Mouse (Mus musculus) embryonic facial prominence, embryonic 12.5 days (tissue): ENCODE data around the gene Gm36210. TPM values are rescaled to one million over a fixed set of nuclear protein-coding genes. Genes with fewer than 3 reads are reported as not detected.

Experiments used
- ATAC-seq: fragments of 200-750 bp; cut with Nextera tagmentation; 2 replicates; pipeline ENCODE4 v1.8.0; 2017; ENCODE audit not compliant: insufficient number of reproducible peaks, insufficient read depth, low FRiP score, low TSS enrichment
- H3K27ac ChIP-seq: fragments of 300-500 bp; sonication (generic); 2 replicates; pipeline ENCODE4 v1.5.1; 2016; ENCODE audit warnings: mild to moderate bottlenecking
- H3K27me3 ChIP-seq: fragments of 300-500 bp; sonication (generic); 2 replicates; pipeline ENCODE4 v1.6.1; 2016; ENCODE audit warnings: mild to moderate bottlenecking, moderate library complexity
- H3K36me3 ChIP-seq: fragments of 300-500 bp; sonication (generic); 2 replicates; pipeline ENCODE4 v1.6.1; 2016; ENCODE audit warnings: mild to moderate bottlenecking
- H3K4me1 ChIP-seq: fragments of 300-500 bp; sonication (generic); 2 replicates; pipeline ENCODE4 v1.6.1; 2016
- H3K4me2 ChIP-seq: fragments of 300-500 bp; sonication (generic); replicated peaks from 2 replicates; pipeline ENCODE4 v1.6.1; 2016; ENCODE audit warnings: mild to moderate bottlenecking, moderate library complexity
- H3K4me3 ChIP-seq: fragments of 300-500 bp; sonication (generic); 2 replicates; pipeline ENCODE4 v1.5.1; 2016; ENCODE audit warnings: mild to moderate bottlenecking
- H3K9ac ChIP-seq: fragments of 300-500 bp; sonication (generic); 2 replicates; pipeline ENCODE4 v1.6.1; 2016; ENCODE audit warnings: mild to moderate bottlenecking, moderate library complexity
- H3K9me3 ChIP-seq: fragments of 300-500 bp; sonication (generic); 2 replicates; pipeline ENCODE4 v1.6.1; 2016; ENCODE audit warnings: mild to moderate bottlenecking, moderate library complexity
- WGBS: fragments of 180-500 bp; shearing (Covaris S2); methylation state at CpG from one replicate; pipeline ENCODE4 v1.1.7; 2016; 5-methylcytosine and 5-hydroxymethylcytosine counted together
- polyA plus RNA-seq: library from polyadenylated mRNA; unstranded; fragments of >200 nt; fragmentation: Nextera tagmentation; extraction: Ambion mirVana; gene quantifications from 2 replicates; pipeline ENCODE4 v1.2.1, GENCODE M21; 2016

Gene Gm36210
- polyA plus RNA-seq, 1 experiment from 2014 or later = not detected

DNA sequence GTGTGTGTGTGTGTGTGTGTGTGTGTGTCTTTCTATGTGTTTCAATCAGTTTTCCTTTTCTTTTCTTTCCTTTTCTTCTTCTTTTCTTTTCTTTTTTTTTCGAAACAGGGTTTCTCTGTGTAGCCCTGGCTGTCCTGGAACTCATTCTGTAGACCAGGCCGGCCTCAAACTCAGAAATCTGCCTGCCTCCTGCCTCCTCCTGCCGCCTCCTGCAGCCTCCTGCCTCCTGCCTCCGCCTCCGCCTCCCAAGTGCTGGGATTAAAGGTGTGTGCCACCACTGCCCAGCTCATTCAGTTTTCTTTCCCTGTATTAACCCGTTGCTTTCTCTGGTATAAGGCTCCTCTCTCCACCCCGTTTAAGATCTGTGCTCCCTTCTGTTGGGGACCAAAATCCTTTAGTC lies 49.0 kb downstream of the Gm36210 start:
- Histone ChIP-seq H3K27ac (no peak overlapping the region), H3K4me2 (no peak overlapping the region), H3K9me3 (no peaks in the 10 kb centered on the region), H3K4me1 (no peaks in the 10 kb centered on the region), H3K36me3 (no peaks in the 10 kb centered on the region), H3K27me3 (0 out of 2 replicates have a peak, but pooled peaks cover 8% of the 10 kb centered on the region), H3K9ac (no peak overlapping the region), H3K4me3 (no peak overlapping the region)
- no peak for ATAC-seq
- 61% methylated on average over 7 of the region's 7 CpGs for WGBS

DNA sequence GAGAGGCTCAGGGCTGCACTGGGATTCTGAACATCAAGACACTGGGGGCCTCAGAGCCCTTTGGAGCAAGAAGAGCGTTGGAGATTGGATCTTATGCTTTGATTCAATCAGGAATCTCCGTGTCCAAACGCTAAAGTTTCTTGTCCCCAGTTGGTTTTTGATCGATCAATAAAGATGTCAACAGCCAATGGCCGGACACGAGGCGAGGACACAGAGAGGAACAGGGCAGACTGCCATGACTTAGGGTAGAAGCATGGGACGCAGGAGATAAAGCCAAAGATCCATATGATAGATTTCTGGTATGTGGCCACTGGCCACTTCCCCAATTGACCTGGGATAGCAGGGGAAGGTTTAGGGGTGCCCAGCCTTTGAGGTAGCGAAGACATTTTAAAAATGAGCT lies 49.8 kb downstream of the Gm36210 start:
- no peaks in the 10 kb centered on the region for H3K36me3 ChIP-seq
- 90% methylated on average over 9 of the region's 9 CpGs for WGBS
- no peaks in the 10 kb centered on the region for H3K4me1 ChIP-seq
- H3K4me2 ChIP-seq = no peak overlapping the region
- no peak overlapping the region for H3K4me3 ChIP-seq
- no peaks in the 10 kb centered on the region for H3K9me3 ChIP-seq
- no peak overlapping the region for H3K9ac ChIP-seq
- H3K27me3 ChIP-seq = 0 out of 2 replicates have a peak, but pooled peaks cover 8% of the 10 kb centered on the region
- no peak for ATAC-seq
- H3K27ac ChIP-seq = no peak overlapping the region

DNA sequence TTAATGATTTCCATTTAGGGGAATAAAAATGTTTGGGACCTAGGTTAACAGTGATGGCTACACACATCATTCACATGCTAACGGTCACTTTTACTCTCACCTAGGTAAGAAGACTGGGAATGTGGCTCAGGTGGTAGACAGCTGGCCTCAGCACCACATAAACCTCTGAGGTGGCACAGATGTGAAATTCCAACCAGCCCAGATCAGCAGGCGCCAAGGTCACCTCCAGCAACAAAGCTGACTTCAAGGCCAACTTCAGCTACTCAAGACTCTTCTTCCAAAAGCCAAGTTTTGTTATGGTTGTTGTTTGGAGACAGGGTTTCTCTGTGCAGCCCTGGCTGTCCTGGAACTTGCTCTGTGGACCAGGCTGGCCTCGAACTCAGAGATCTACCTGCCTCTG lies 52.7 kb downstream of the Gm36210 start:
- Histone ChIP-seq H3K36me3 (no peaks in the 10 kb centered on the region), H3K4me1 (no peaks in the 10 kb centered on the region), H3K27ac (no peak overlapping the region), H3K9ac (no peak overlapping the region), H3K4me2 (no peak overlapping the region), H3K4me3 (no peak overlapping the region), H3K27me3 (0 out of 2 replicates have a peak, but pooled peaks cover 10% of the 10 kb centered on the region), H3K9me3 (no peaks in the 10 kb centered on the region)
- 89% methylated on average over 3 of the region's 3 CpGs for WGBS
- no peak for ATAC-seq

DNA sequence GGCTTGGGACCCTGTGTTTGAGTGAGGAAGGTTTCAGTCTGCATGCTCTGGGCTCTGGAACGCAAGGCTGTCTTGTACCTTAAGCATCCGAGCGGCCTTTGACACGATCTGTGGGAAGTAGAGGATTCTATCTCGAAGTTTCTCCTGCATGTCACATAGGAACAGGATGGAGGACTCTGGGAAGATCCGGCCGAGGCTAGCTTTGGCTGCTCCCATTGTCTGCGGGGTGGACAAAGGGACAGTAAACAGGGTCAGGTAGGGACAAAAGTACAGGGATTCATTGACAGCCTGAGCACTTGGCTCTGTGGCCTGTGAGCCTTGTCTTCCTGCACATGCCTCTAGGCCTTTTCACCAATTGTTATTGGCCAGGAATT lies 55.0 kb downstream of the Gm36210 start:
- H3K4me1 ChIP-seq = no peaks in the 10 kb centered on the region

DNA sequence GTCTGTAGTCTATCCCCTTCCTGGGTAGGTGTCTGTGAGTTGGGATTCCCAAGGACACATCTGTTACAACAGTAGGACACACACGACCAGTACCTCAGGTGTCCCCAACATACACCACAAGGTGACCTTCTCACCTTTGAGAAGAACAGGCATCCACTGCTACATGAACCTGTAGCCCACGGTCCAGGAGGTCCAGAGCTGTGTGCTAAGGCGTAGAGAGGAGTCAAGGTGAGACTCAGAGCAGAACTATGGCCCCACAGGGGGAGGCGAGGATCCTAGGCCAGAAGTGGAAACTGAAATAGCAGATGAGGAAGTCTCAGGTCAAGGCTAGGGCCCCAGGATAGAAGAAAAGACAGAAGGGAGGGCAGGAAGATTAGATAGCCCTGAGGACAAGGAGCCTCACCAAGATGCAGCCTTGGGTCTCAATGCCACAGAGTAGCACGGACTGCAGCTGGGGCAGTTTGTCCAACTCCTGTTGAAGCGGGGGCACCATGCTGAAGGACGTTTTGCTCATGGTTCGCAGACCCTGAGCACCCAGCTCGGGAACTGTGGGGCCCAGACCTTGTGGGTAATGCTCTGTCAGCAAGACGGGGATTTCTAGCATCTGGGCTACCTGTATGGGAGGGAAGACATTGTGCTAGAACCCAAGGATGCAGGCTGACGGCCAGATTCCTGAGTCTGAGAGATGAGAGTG lies 55.5 kb downstream of the Gm36210 start:
- H3K27ac ChIP-seq = no peak overlapping the region
- H3K9ac ChIP-seq = no peak overlapping the region
- H3K4me2 ChIP-seq = no peak overlapping the region
- H3K36me3 ChIP-seq = no peaks in the 10 kb centered on the region
- no peak overlapping the region for H3K4me3 ChIP-seq
- 76% methylated on average over 11 of the region's 11 CpGs for WGBS
- peaks cover 13% of the 10 kb centered on the region; the same call in 1 of the 2 replicates for H3K27me3 ChIP-seq
- ATAC-seq = no peak
- no peaks in the 10 kb centered on the region for H3K9me3 ChIP-seq
- no peaks in the 10 kb centered on the region for H3K4me1 ChIP-seq

More for the DNA sequence above, 55.0 kb downstream of the Gm36210 start:
- WGBS = 63% methylated on average over 8 of the region's 8 CpGs
- Histone ChIP-seq H3K4me3 (no peak overlapping the region), H3K4me2 (no peak overlapping the region), H3K9ac (no peak overlapping the region), H3K27me3 (0 out of 2 replicates have a peak, but pooled peaks cover 8% of the 10 kb centered on the region), H3K36me3 (no peaks in the 10 kb centered on the region), H3K9me3 (no peaks in the 10 kb centered on the region), H3K27ac (no peak overlapping the region)
- no peak for ATAC-seq

DNA sequence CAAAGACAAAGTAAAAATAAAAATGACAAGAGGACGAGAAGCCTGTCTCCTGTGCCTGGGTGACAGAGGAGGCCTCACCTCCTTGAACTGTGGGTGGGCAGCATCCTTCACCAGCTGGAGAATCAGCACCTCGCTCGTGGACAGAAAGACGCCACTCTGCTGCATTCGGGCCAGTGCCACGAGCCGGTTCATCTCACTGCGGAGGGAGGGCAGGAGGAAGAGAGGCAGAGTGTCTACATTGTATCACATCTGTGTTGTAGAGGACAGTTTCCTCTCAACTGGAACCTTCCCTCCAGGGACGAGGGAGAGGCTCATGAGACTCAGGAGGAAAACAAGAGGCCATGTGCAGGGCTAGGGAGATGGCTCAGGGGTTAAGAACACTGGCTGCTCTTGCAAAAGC lies 56.9 kb downstream of the Gm36210 start:
- Histone ChIP-seq H3K4me2 (no peak overlapping the region), H3K27ac (no peak overlapping the region), H3K9me3 (no peaks in the 10 kb centered on the region), H3K27me3 (peaks cover 27% of the 10 kb centered on the region), H3K4me3 (no peak overlapping the region), H3K9ac (no peak overlapping the region), H3K36me3 (no peaks in the 10 kb centered on the region), H3K4me1 (peaks cover 3% of the 10 kb centered on the region; the same call in 1 of the 2 replicates)
- WGBS = 59% methylated on average over 9 of the region's 9 CpGs
- ATAC-seq = no peak

Other genes with a start within 250 kb of the Gm36210 start
- 10.6 and 11.7 TPM in 2 replicates for gene Ppp6r1, start 247.5 kb downstream of the Gm36210 start, polyA plus RNA-seq
- gene Hspbp1, start 221.4 kb downstream of the Gm36210 start, polyA plus RNA-seq = 103 and 107 TPM in 2 replicates
- 2.8 and 3.6 TPM in 2 replicates for gene Brsk1, start 215.9 kb downstream of the Gm36210 start, polyA plus RNA-seq
- 0.33 TPM in 1 of 2 replicates, not detected in the other for gene Tmem150b, start 181.3 kb downstream of the Gm36210 start, polyA plus RNA-seq
- gene Kmt5c, start 166.4 kb downstream of the Gm36210 start, polyA plus RNA-seq = 71.1 and 77.3 TPM in 2 replicates
- gene Cox6b2, start 153.4 kb downstream of the Gm36210 start, polyA plus RNA-seq = 66.1 and 67.8 TPM in 2 replicates
- not detected in 2 replicates for gene Fam71e2, start 135.2 kb downstream of the Gm36210 start, polyA plus RNA-seq
- gene Il11, start 123.7 kb downstream of the Gm36210 start, polyA plus RNA-seq = 0.10 TPM in 1 of 2 replicates, not detected in the other
- not detected in 2 replicates for gene Tmem190, start 123.6 kb downstream of the Gm36210 start, polyA plus RNA-seq
- gene Tmem238, start 116.9 kb downstream of the Gm36210 start, polyA plus RNA-seq = 5.8 and 6.2 TPM in 2 replicates
- 388 and 404 TPM in 2 replicates for gene Rpl28, start 113.6 kb downstream of the Gm36210 start, polyA plus RNA-seq
- gene Ube2s, start 93.9 kb downstream of the Gm36210 start, polyA plus RNA-seq = 422 and 452 TPM in 2 replicates
- 0.48 and 0.52 TPM in 2 replicates for gene Shisa7, start 61.8 kb downstream of the Gm36210 start, polyA plus RNA-seq
- 4.1 and 4.4 TPM in 2 replicates for gene Isoc2b, start 36.3 kb downstream of the Gm36210 start, polyA plus RNA-seq
- 0.74 and 0.93 TPM in 2 replicates for gene Isoc2a, start 29.4 kb downstream of the Gm36210 start, polyA plus RNA-seq
- gene Zfp628, start 8.7 kb upstream of the Gm36210 start, polyA plus RNA-seq = 4.0 and 4.3 TPM in 2 replicates
- gene Nat14, start 15.5 kb upstream of the Gm36210 start, polyA plus RNA-seq = 5.4 and 7.7 TPM in 2 replicates
- gene Ssc5d, start 19.3 kb upstream of the Gm36210 start, polyA plus RNA-seq = 1.5 and 1.6 TPM in 2 replicates
- 0.20 and 0.32 TPM in 2 replicates for gene Sbk2, start 57.9 kb upstream of the Gm36210 start, polyA plus RNA-seq
- gene Sbk3, start 64.7 kb upstream of the Gm36210 start, polyA plus RNA-seq = 0.06 TPM in 1 of 2 replicates, not detected in the other
- gene Zfp579, start 89.6 kb upstream of the Gm36210 start, polyA plus RNA-seq = 43.3 and 46.7 TPM in 2 replicates
- gene Zfp524, start 107.9 kb upstream of the Gm36210 start, polyA plus RNA-seq = 9.3 and 10.6 TPM in 2 replicates
- 58.9 and 59.3 TPM in 2 replicates for gene Fiz1, start 108.2 kb upstream of the Gm36210 start, polyA plus RNA-seq
- gene Gm44973, start 109.0 kb upstream of the Gm36210 start, polyA plus RNA-seq = not detected in 2 replicates
- 8.2 TPM in 2 replicates for gene Zfp865, start 113.9 kb upstream of the Gm36210 start, polyA plus RNA-seq
- 35.5 and 38.4 TPM in 2 replicates for gene Ccdc106, start 114.0 kb upstream of the Gm36210 start, polyA plus RNA-seq
- not detected in 2 replicates for gene 4632433K11Rik, start 127.6 kb upstream of the Gm36210 start, polyA plus RNA-seq
- 5.4 and 5.7 TPM in 2 replicates for gene Zfp784, start 131.9 kb upstream of the Gm36210 start, polyA plus RNA-seq
- 36.4 and 41.8 TPM in 2 replicates for gene Zfp580, start 145.0 kb upstream of the Gm36210 start, polyA plus RNA-seq
- 159 and 161 TPM in 2 replicates for gene U2af2, start 155.6 kb upstream of the Gm36210 start, polyA plus RNA-seq
- 66.0 and 67.2 TPM in 2 replicates for gene Epn1, start 173.7 kb upstream of the Gm36210 start, polyA plus RNA-seq
- not detected in 2 replicates for gene Rfpl4, start 210.4 kb upstream of the Gm36210 start, polyA plus RNA-seq
- gene Rasl2-9, start 219.4 kb upstream of the Gm36210 start, polyA plus RNA-seq = 0.22 and 0.27 TPM in 2 replicates
- gene Vmn1r55, start 243.2 kb upstream of the Gm36210 start, polyA plus RNA-seq = not detected in 2 replicates